Mouse (Mus musculus) kidney, postnatal 25 days (tissue): ENCODE data around the gene Exosc7.

Experiments
- DNase-seq, 2 experiments: peaks; one replicate each; pipeline ENCODE4 v3.0.0; 2021; ENCODE audit warnings: mixed read lengths in 2 of 2

The Exosc7 gene

DNA sequence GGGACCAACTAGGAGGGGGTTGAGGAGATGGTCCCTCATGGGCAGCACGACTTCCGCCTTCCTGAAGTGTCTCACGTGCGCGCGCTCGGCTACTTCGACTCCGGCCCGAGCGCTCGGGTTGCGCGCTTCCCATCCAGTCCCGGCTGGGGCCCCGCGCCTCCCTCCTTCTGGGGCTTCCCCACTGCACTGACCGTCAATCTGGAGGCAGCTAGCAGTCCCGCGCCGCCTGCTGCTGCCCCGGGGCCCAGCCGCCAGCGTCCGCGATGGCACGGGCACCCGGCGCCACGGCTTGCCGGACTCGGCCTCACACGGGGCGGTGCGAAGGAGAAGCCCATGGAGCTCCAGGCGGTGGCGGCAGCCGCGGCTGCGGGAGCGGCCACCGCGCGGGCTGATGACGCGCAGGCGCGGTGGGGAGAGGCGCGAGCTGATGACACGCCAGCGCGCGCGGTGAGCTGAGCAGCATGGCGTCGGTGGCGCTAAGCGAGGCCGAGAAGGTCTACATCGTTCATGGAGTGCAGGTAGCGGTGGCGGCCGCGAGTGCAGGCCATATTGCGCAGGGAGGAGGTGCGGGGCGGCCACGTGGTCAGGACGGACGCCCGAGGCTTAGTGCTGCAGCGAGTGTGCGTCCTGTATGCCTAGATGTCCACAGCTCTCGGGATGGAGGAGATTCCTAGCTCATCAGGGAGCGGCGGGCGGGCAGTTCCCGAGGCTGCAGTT is at the start of gene Exosc7, which contains the start of gene Zdhhc3:
Gene Exosc7, plus strand, starts transcription at position 411 of the 717 bp plus-strand sequence.
Gene Zdhhc3, minus strand, starts transcription at position 401 of the 717 bp plus-strand sequence.
- DNase-seq = peak; percentile 83 to 93

DNA sequence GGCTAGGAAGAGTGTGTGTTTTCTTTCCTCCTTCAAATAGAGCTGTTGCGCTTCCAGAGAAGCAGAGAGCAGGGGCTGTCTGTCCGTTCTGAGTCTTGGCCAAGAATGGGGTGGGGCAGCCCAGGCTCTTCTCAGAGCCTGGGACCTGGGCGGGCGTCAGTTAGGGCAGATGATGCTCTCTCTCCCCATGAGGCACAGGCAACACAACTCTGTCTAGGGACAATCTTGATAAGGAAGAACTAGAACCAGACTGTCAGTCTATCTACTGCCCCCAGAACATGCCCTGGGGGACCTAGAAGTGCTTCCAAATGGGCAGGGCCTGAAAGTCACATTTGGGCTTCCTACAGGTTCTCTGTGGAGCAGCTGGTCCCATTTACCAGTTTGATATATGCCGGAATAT is 33.9 kb upstream of the Exosc7 start:
- no peak for DNase-seq

GRCm38 (mm10) chr9:123080355-123080754 is 32.7 kb upstream of the Exosc7 start:
- DNase-seq = no peak

DNA sequence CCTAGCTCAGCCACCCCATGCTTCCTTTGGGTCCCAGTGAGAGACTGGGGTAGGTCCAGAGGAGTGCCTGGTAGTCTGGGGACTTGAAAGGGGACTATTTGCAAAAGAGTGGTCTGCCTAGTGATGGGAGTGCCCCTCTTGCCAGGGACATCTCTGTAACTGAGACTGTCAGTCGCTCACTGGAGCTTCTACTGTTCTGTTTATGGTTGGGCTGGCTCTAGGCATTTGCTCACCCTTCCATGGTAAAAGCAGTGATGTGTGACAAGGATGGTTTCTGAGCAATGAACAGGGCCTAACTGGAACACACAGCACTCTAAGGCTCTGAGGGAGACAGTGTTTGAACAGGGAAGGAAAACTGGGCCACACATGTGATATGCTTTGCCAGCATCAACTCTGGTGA is 32.2 kb upstream of the Exosc7 start:
- DNase-seq = no peak

GRCm38 (mm10) chr9:123085373-123085772 is 27.6 kb upstream of the Exosc7 start:
- DNase-seq = no peak

DNA sequence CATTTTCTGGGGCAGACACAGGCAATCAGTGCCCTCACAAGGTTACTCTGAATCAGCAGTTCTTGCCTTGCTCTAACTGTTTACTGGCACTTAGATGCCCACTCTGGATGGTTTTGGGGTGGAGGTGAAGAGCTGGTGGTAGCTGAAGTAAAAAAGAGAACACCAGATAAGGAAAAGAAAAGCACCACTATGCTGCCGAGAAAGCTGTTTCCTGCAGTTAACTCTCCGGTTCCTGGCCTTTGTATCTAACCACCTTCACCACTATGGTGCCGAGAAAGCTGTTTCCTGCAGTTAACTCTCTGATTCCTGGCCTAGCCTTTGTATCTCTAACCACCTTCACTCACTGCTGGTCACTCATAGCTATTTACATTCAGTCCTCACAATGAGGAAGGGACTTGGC is 25.5 kb upstream of the Exosc7 start:
- no peak for DNase-seq

DNA sequence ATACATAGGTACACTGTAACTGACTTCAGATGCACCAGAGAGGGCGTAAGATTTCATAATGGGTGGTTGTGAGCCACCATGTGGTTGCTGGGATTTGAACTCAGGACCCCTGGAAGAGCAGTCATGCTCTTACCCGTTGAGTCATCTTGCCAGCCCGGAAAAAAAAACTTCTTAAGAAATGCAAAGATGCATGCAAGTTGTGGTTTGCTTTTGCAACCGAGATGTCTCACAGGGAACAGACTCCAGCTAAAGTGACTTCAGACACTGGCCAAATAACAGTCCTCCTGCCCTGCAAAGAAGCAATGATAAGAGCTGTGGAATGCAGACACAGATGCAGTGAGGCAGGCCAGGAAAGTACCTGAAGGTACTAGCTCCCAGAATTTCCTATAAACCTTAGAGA is 22.2 kb upstream of the Exosc7 start:
- DNase-seq = no peak

GRCm38 (mm10) chr9:123099631-123100455 is 13.2 kb upstream of the Exosc7 start:
- no peak for DNase-seq

DNA sequence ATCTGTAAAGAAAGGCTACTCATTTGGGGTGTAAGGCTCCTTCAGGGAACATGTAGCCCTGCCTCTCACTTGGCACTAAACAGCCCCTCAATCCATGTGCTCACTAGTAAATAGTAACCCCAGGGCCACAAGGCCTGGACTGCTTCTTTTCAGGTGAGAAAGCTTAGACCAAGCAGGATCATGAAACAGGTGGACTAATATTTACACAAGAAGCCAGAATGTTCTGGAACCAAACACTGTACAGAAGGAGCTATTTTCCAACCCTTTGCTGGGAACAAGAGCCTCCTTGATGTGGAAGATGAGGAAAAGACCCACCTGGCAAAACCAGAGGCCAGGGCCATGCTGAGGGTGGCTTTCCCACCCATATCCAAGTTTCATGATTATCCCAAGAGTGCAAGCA is 9.6 kb upstream of the Exosc7 start:
- no peak for DNase-seq

GRCm38 (mm10) chr9:123104362-123104761 is 8.7 kb upstream of the Exosc7 start:
- DNase-seq = no peak

- no peak for DNase-seq
Observed at GRCm38 (mm10) chr9:123107186-123107585, 5.8 kb upstream of the Exosc7 start.

DNA sequence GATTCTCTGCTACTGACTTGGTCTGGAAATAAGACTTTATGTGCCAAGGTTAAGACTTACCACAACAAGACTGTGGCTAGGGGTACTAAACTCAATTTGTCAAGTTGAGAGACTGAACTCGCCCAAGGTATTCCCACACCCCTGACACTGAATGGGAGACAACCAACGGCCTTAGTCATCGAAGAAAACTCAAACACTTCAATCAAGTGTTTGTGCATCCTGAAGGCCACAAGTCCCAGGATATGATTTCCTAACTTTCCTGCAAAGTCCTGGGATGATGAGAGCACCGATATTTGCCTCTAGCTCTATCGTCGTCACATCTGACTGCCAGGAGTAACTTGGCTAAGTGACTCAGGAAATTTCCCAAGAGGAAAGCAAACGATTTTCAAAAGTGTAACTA is 3.8 kb upstream of the Exosc7 start:
- no peak for DNase-seq

GRCm38 (mm10) chr9:123111751-123112221 is 1.2 kb upstream of the Exosc7 start:
- DNase-seq = no peak

DNA sequence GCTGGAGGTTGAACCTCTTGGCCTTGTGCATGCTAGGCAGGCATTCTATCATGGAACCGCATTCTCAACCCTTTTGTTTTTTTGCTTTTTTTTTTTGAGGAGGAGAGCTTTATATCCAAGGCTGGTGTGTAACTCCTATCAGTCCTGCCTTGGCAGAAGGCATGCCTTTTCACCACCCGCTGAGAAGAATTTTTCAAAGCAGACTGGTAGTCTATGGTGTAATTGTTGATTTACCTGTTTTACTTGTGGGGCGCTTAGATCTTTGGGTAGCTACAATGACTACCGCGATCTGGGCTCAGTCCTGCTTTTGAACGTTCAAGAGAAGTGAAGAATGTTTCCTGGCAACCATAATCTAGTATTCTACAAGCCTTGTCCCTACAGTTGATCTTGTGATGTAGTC is 916 bp downstream of the Exosc7 start:
- DNase-seq = no peak

DNA sequence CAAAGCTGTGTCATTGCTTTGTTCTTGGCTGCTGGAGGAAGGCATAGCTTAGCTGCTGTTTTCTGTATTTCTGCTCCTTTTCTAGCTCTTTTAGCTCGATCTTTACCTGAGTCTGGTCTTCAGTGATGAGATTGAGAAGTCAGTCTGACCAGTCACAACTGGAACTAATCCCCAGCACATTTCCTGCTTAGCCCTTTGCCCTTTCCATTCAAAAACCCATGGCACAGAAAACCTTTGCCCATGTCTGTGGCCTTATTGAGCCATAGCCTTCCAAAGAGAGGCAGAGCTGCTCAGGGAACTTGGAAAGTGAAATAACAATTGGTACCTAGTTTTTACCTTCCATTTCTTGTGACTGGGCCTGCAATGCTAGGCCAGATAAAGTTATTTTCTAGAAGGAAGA is 2.6 kb downstream of the Exosc7 start:
- DNase-seq = no peak

DNA sequence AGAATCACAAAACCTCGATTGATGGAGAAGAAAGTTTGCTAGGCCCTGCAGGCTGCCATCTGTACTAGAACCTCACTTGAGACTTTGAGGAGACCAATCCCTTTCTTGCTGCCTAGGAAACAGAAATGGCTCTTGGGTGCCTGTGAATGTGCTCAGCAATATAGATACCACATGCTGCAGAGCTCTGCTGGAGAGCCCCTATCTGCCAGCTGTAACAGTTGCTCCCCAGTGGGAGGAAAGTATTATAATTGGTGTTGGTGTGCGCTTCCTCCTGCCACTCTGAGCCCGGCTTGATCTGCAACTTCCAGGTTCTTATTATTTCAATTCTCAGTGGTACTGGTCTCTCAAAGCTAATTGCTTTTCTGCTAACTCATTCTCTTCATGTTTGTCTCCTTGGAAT is 10.0 kb downstream of the Exosc7 start:
- DNase-seq = no peak

- peak in 1 of 2 experiments; percentile 21 for DNase-seq
Observed at GRCm38 (mm10) chr9:123123571-123124412, 10.8 kb downstream of the Exosc7 start.

- DNase-seq = no peak
Observed at GRCm38 (mm10) chr9:123124413-123124981, 11.5 kb downstream of the Exosc7 start.

- no peak for DNase-seq
Observed at GRCm38 (mm10) chr9:123127663-123128062, 14.6 kb downstream of the Exosc7 start.

GRCm38 (mm10) chr9:123132994-123133393 is 20.0 kb downstream of the Exosc7 start:
- DNase-seq = no peak

- DNase-seq = no peak
Observed at GRCm38 (mm10) chr9:123136953-123137682, 24.1 kb downstream of the Exosc7 start.
